Mouse (Mus musculus) R1 (cell line): ENCODE measurements at regions not wholly inside any gene's neighbourhood (a gene's known extent, or its start where the extent isn't known, plus 50 kb on each side); places are given as distances from the start of the nearest gene placed in this dataset.

ENCODE experiments used
- DNase-seq: peaks from one replicate; pipeline ENCODE4 v3.0.0-alpha.2; 2018; ENCODE audit warnings: low read depth, low spot score

GRCm38 (mm10) chr1:153962161-153962720 is 62.2 kb upstream of the Teddm2 start:
- peak; percentile 22 for DNase-seq

GRCm38 (mm10) chr1:153963744-153964342 is 63.8 kb upstream of the Teddm2 start:
- no peak for DNase-seq

- DNase-seq: no peak
Observed at GRCm38 (mm10) chr1:153969401-153969800, 69.4 kb upstream of the Teddm2 start.

GRCm38 (mm10) chr1:153974300-153974699 is 74.3 kb upstream of the Teddm2 start:
- DNase-seq: no peak

DNA sequence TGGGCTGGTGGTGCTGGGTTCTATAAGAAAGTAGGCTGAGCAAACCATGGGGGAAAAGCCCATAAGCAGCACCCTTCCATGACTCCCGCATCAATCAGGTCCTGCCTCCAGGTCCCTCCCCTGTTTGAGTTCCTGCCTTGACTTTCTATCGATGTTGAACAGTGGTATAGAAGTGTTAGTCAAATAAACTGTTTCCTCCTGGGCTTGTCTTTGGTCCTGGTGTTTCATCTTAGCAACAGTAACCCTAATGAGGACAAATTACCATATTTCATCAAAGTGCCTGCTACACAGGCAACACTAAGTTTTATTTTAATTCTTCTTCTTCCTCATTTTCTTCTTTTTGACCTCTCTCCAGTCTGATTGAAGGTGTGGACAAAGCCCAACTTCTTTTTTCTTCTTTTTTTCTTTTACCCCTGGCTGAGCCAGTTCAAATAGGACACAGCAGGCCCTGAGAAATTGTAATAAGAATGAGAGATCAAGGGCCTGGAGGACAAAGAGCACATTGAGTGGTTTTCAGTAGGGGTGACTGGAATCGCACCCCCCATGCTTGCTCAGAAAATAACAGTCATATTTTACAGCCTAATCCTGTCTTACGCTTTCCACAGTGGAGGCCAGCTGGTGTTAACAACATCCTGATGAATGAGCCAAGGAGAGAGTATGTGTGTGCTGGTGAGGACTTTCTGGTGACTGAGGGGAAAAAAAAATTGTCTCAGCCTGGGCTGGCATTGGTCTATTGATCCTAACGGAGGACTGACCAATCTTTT is 78.1 kb upstream of the Teddm2 start:
- no peak for DNase-seq

GRCm38 (mm10) chr1:153980886-153981285 is 80.9 kb upstream of the Teddm2 start:
- no peak for DNase-seq

- DNase-seq: no peak
Observed at GRCm38 (mm10) chr1:153985595-153985994, 85.6 kb upstream of the Teddm2 start.

DNA sequence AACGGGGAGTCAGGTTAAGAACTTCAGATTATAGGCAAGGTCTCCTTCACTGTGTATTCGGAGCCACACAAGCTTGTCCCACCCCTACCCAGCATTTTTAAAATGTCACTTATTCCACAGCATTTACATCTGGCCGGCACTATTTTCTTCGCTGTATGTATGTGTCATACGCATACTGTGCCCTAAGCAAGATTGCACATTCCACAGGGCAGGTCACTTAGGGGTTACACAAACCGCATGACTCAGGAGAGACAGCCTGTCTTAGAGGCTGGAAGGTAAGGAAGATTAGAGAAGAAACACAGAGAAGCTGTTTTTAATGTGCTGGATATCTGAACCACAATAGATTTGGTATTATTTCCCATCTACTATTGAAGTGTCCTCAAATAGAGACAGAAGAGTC is 86.6 kb upstream of the Teddm2 start:
- peak; percentile 39 for DNase-seq

DNA sequence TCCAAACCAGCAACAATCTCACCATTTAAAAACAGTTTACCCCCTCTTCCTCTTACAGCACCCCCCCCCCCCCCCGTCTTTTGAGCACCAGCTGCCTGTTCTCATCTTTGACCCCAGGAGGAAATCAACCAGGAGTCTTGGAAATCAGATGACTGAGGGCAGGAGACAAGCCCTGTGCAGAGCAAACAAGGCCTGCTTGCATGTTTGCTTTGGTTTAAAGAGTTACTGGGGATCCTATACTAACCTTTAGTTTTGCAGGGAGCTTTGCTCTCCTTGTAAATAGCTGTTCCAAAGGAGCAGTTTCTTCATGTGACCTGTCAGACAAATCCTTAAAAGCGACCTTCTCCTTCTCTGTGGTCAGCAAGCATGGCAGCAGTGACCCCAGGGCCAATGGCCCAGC is 88.3 kb upstream of the Teddm2 start:
- no peak for DNase-seq

DNA sequence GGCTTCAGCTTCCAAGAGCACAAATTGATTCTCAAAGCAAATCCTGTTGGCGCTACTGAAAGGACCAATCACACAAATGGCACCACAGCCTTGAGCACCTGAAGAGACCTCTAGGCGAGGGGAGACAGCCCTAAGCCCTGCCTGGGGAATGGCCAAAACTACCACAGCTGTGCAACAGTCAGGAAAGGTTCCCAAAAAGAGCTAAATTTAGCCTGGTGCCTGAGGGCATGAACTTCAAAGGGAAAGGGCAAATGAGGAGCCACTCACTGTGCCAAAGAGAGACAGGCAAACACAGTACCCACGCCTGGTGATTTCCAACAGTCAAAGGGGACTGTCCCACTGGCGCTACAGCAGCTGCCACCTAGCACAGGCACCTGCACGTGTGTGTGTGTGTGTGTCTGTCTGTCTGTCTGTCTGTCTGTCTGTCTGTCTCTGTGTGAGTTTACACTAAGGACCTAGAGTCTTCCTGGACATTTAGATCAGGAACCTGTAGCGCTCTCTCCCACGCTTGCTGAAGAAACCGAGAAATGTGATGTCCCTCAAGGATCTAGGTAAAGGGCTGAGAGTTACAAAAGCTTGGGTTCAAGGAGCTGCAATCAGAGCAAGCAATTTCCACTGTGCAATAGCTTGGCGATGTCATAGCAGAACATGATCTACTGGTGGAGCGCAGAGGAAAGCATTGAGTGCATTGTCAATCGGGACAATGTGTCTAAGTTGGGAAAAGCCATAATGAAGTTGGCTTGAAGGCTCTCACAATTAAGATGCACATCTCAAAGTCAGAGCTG is 90.8 kb upstream of the Teddm2 start:
- DNase-seq: no peak

GRCm38 (mm10) chr1:153992466-153992865 is 92.4 kb upstream of the Teddm2 start:
- DNase-seq: no peak

- no peak for DNase-seq
Observed at GRCm38 (mm10) chr1:153994871-153995270, 94.8 kb upstream of the Teddm2 start.

DNA sequence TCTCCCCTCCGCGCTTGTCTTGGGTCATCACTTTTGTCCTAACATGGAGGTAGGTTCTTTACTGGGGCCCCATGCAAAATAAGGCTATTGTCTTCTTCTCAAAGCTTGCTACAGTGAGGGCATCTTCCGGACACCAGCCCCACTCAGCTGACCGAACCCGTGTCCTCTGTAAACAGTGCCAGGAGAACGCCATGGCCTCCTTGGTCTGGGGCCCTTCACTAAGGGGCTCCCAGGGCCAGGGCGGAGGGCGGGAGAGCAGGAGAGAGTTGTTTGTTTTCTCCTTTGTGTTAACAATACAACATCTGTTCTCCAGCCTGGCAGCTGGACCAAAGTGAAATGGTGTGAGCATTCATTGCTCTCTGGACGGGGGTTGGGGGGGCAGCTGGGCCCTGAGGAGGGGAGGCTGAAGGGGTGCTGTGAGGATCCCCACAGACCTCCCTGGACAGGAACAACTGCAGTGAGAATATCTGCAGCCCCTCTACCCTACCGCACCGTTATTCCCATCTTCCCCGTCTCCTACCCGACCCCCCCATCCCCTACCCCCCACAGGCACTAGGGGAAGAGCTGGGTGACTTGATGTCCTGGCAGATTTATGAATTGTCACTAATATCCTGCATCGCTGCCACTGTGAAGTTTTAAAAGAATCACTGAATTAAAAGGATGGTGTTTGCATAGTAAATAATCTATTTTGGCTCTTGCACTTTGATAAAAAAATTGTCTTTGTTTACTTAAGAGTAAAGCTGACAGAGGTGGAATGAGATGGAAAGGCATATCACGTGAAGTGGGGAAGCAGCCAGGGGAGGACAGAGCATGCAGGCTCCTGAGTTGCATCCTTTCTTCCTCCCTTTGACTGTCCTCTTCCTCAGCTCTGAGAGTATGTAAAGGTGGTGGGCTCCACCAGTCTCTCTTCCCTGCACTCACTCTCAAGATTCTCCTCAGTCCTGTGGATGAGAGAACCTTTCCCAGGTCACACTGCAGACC is 97.5 kb upstream of the Teddm2 start:
- no peak for DNase-seq

DNA sequence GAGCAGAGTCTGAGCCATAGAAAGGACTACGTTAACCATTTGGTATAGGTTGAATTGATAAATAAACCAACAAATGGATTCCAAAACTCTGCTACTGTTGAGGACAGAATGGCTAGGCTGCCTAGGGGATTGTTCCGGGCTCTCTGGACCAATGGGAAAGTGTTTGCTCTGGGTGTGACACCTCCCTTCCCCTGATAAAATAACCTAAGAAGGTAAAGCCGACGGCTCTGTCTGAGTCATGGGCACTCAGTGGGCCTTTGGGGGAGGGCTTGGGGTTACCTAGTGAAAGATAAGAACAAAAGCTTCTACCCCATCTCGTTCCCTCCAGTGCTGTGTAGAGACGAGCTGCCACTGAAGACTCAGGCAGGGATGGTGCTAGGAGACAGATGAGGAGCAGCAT is 99.7 kb upstream of the Teddm2 start:
- DNase-seq: no peak

GRCm38 (mm10) chr1:154003669-154004068 is 103.6 kb upstream of the Teddm2 start:
- no peak for DNase-seq

DNA sequence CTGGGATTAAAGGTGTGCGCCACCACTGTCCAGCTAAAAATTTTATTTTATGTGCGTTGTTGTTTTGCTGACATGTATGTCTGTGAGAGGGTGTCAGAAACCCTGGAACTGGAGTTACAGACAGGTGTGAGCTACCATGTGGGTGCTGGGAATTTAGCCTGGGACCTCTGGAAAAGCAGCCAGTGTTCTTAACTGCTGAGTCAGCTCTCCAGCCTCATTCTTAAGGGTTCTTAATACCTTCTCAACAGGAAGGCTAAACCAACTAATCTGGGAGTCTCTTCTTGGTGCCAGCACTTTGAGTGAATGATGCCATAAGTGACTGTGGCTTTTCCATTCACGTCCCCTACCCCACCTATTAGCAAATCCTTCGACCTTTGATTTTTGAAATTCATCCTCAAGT is 104.6 kb upstream of the Teddm2 start:
- DNase-seq: no peak

DNA sequence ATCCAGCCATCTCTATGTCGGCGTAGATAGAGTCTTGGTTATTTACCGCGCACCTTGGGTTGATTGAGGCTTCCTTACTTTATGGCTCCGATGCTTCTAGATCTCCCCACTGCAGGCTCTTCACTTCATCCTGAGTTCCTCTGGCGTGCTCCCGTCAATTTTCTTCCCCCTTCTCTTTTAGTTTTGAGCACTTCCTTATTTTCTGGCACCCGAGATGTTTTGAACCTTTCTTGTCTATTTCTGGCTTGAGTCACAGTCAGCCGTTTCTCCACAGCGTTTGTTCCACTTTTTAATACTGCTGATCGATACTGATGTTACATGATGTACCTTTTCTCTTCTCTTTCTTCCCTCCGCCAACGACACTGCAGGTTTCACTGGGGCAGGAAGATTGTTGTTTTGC is 106.0 kb upstream of the Teddm2 start:
- DNase-seq: no peak

DNA sequence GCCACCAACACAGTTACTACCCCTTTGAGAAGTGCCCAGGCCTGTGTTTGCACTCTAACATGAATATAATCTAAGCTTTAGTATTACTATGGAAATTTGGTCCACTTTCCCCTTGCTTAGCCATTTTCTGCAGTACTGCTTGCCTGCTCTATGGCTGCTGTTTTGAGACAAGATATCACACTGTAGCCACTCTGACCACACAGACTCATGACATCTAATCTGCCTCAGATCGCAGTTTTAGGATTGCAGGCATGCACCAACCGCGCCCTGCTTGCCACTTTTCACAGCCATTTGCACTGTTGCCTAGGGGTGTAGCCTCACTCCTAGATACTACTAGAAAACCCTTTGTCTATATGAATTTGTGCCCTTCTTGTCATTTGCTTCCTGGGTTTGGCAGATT is 107.4 kb upstream of the Teddm2 start:
- no peak for DNase-seq

DNA sequence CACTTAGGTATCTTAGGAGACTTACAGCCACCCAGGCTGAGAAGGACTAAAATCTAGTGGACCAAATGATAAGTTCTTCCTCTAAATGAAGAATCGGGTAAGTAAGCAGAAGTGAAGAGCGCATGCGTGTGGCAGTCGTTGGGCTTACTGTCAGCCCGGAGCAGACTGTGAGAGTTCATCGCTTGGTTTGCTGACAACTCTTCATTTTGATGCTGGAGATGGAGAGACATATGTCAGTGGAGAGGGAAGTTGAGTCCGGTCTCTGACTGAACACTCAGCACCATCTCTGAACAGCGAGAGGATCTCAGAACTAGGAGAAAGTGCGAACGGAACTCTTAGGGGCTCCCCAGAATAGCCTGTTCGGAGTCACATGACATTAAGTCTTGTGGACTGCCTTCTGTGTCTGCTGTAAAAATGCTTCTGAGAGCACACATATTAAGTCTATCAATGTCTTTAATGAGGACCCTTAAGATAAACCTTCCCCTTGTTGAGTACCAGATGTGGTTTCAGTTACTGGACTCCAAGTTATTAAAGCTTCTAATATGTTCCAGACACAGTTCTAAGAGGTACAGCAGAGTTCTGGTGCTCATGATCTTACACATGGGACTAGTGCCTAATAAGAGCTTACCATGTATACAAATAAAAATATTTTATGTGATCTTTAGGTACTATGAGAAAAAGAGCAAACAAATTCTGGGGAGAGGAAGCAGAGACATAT is 108.7 kb upstream of the Teddm2 start:
- no peak for DNase-seq

GRCm38 (mm10) chr1:154010681-154011080 is 110.7 kb upstream of the Teddm2 start:
- no peak for DNase-seq

GRCm38 (mm10) chr1:154016516-154016915 is 116.5 kb upstream of the Teddm2 start:
- DNase-seq: no peak
